Mouse (Mus musculus) neural tube, embryonic 10.5 days (tissue): Measurements from ENCODE around the gene Fbxo48.

Experiments used
- DNase-seq: peaks from one replicate; pipeline ENCODE4 v3.0.0-alpha.2; 2017; ENCODE audit warnings: low spot score; ENCODE audit errors: extremely low spot score

Gene Fbxo48

DNA sequence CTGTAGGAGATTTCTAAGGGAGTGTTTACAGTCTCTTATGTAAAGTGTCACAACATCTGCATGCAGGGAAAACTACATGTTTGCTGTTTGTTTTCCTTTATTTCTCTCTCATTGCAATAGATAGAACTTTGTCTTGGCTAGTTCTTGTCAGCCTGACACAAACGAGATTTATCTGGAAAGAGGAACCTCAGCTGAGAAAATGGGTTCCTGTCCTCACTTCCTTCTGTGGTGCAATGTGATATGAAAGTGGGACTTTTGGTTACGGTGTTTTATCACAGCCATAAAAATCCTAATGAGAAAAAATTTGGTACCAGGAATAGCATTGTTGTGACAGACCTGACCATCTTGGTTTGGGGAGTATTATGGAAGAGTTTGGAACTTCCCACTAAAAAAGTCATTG lies 18.5 kb downstream of the Fbxo48 start:
- no peak for DNase-seq

DNA sequence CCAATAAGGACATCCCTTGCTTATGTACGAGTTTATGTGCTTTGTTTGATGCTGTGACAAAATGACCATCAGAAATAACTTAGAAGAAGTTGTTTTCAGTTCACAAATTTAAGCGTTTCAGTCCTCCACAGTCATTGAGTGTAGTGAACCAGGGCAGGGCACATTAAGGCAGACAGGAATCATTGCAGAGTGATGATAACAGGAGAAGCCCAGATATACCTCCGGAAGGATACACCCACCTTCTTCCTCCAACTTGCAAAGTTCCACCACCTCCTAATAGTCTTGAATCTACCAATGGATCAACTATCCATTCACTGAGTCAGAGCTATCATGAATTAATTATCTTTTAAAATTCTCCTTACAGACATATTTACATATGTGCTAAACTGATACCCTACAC lies 20.9 kb downstream of the Fbxo48 start:
- no peak for DNase-seq

DNA sequence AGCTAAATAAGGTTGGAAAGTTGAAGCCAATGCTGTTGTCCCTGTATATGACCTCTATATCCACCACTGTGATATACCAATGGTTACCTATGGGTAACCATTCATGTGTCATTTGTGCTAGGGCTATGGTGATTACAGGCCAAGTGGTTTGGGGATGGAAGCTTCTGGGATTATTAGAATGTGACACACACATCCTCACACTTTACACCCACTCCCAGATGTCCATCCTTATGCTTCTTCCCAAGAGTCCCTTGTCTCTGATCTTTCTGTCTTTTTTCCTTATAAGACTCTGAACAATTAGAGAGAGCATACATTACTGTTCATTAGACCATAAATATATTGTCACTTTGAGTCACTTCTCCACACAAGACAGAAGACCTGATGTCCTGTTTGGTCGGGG lies 21.9 kb downstream of the Fbxo48 start:
- DNase-seq, result no peak

DNA sequence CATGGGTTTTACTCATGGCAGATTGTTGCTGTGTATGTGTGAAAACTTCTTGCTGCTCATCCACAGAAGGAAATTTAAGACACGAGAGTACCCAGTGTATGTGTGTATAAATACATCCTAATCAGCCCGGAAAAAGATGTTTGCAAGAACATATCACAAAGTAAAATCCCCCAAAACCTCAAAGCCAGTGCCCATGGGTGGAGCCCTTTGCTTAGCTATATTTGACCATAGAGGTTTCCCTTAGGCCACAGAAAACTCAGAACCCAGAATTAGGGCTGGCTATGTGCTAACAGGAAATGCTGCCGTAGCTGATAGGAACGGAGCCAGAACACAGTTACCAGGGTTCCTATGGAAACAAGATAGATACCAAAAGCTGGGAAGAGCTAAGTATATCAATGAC lies 25.8 kb downstream of the Fbxo48 start:
- no peak for DNase-seq

DNA sequence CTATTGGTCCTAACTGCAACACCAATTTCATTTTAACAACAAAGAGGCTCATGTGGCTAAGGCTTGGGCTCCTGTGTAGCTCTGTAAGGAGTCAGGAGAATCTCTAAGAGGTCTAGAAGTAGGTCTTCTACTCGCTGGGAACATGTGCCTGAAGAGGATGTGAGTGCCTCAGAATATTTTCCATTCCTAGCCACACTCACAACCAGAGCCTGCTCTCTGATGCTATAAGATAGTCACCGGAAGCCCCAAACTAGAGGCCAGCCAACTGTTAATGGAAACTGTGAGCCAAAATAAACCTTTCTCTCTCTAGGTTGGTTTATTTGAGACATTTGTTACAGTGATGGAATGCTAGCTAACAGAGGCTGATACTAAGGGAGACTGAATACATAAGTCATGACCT lies 26.4 kb downstream of the Fbxo48 start:
- no peak for DNase-seq

DNA sequence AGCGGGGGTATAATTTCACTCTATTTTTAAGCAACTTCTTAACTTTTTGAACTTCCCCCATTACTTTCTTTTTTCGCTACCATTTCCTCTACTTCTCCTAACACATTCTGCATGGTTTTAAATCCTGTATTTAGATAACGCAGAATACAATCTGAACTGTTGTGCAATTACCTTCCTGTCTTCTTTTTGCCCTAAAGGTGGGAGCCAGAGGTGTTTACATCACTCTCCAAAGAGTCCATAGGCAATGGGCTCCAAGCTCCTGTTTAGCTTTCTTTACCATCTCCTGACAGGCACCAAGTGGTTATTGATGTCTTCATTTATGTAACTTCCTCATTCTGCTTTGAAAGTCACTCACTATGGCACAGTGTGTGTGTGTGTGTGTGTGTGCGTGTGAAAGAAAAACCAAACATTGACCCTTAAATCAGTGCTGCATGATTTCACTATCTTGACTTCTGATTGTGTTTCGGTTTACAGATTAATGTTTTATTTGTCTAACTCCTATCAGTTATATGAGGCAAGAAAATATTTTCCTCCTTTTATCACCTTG lies 27.1 kb downstream of the Fbxo48 start:
- no peak for DNase-seq

DNA sequence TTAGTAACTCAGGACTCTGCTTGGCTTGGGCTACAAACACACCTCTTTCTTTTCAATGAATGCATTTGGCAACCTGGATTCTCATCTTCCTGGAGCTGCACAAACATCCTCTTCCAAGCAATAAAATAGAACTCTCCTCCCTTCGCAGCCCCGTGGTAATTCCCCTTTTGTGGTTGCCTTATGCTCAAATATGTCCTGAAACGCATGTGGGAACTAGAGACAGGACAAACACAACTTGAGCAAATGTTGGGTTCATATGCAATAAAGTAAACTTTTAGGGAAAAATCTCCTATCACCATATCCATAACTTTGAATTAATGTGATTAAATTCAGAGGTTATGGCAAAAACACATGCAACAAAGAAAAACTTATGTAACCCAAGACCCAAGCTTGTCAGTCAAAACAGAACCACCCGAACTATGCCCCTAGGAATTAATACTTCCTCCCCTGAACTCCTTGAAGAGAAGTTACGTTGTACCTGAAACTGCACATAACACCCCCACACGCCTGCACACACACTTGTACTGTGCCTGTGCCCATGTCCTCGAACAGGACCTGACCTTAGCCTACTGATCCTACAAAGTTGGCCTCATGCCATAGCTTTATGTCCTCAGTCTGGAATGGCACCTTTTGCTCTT lies 35.5 kb downstream of the Fbxo48 start:
- no peak for DNase-seq

DNA sequence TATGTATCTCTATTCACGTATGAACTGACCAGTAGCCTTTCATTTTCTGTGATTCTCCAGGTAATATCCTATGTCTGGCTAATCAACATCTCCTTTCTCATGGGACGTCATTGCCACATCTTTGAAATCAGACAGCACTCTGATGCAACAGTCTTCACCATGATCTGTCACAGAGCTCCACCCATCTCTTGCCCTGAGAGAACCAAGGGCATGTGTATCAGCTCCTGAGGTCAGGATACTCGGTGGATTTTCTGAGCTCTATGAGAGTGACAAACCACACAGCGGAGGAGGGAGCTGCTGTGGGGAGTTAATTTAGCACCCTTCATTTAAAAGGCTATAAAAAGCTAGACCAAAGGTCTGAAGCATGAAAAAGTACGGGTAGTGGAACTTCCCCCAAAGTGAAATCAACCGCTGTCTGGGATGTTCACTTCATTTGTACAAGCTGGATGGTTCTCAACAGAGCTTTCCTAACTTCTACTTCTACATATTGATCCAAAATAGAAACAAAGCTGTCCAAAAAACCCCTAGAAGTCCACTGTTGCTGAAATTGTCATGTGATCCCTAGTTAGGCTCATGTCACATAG lies 36.7 kb downstream of the Fbxo48 start:
- no peak for DNase-seq

DNA sequence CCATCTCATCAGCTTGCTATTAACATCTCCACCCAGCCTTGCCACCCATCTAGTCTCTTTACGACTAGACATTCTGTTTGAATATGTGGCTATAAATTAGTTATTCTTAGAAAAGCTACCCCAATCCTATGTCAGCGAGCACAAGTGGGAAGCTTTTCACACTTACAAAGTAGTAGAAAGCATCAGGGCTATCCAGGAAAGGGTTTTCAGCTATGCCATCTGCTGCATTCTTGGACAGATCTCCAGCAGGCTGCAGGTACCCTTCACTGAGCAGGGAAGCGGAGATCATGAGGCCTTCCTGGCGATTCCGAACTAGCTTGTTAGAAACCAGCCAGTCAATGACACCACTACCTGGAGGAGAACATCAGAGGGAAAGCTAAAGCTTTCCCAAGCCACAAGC lies 38.7 kb downstream of the Fbxo48 start:
- DNase-seq, result no peak

DNA sequence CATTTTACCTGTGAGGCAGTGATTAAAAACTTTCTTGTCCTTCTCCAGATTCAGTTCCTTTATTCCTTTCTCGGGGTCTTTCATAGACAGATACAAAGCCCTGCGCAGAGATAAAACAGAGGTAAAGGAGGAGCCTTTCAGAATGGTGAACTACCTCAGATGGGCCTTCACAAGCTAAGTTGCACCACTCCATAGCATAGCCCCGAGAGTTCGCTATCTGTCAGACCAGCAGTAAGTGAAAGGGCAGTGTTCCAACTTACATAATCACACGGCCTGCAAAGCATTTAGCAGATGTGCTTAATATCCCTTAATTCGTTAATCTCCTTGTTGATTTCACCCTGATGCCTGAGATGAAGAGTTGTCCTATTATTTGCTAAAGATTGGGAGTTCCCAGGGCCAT lies 41.7 kb downstream of the Fbxo48 start:
- no peak for DNase-seq

DNA sequence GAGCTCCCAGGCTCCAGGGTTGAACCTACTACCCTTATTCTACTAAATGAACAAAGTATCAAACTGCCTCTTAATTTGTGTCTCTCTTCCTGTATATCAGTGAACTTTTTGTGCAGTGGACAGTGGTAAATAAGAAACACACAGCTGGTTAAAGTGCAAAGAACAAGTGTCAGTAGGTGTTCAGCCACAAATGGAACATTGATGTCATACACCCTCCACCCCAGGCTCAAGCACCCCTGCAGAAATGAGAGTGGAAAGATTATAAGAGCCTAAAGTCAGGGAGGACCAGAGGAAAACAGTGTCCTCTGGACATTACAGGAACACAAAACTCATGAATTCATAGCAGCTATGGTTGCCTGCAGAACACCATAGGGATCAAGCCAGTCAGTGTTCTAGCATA lies 45.6 kb downstream of the Fbxo48 start:
- DNase-seq, result no peak

DNA sequence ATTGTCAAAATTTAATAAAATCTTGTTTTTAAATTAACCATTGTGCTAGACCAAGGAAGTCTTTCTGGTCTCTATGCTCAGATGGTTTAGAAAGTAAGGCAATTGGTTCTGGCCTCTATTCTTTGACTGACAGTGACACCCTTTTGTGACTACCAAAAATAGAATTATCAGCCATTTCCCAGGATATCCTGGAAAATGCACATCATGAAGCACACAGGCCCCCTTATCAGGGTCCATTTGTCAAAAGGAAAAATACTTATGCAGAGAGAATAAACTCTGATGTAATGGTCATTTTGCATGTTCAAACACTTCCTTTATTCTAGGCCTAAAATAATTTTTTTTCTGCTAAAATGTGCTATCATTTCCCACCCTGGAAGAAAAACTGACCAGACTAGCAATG lies 46.3 kb downstream of the Fbxo48 start:
- DNase-seq, result no peak

DNA sequence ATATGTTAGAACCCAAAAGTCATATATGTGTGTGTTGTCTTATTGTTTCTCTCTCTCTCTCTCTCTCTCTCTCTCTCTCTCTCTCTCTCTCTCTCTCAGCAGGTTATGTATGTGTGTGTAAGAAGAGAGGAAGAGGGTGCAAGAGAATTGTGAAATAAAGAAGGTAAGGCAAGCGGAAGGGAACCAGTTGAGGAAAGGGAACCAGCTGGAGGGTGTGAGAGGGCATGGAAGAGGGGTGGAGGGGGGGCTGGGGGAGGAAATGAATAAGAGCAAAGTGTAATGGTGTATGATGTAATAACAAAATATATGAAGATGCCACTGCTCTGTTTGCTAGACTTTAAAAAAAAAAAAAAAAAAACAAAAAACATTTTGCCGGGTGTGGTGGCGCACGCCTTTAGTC lies 48.2 kb downstream of the Fbxo48 start:
- no peak for DNase-seq

DNA sequence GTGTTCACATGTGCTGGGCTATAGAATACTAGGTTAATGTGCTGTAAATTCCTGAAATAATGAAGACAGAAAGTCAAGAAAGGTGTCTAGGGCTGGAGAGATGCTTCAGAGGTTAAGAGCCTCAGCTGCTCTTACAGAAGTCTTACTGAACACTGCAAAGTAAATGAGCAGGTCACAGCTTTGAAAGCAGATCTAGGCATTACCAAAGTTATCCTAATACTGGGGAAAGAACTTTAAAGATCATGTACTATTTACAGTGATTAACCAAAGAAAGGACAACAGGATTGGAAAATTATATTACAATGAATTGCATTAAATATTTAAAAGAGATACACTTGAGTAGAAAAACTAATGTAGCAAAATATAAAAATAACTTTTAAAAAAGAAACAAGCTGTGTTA lies 48.8 kb downstream of the Fbxo48 start:
- no peak for DNase-seq

DNA sequence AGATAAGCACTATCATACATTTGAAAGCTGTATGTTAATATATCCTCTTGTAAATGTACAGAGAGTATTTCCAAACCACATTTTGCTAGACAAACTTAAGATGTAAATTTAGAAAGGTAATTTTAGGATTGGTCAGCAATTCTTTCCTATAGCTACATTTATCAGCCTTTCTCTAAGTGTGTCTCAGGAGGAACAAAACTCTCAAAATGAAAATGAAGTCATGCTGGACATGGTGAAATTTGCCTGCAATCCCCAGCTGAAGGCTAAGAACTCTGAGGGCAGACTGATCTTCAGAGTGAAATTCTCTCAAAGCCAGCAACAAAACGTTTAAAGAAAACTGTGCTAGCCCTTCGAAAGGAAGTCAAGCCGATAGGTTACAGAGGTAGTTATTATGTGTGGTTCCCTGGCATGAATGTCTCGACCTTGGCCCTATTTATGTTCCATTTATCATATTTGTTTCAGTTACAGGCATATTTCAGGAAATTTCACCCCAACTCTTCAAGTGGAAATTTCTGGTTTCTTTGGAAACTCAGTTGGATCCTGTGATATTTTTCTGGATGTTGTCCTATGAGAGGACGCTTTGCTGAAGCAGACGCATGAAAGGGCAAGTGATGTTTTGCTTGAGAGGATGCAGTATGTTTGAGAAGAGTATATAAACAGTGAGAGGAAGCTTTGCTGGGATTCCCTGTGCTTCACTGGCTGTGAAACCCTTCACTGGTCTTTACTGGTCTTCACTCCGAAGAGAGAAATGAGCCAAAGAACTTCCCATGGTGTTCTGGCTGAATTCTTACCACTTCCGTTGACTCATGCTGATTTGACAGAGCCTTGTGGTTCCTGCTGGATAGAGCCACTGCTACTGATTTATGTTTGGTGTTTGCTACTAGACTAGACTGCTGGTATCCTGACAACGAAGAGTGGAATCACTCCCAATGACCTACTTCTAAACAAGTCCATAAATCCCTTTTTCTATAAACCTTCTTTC lies 49.5 kb downstream of the Fbxo48 start:
- no peak for DNase-seq

DNA sequence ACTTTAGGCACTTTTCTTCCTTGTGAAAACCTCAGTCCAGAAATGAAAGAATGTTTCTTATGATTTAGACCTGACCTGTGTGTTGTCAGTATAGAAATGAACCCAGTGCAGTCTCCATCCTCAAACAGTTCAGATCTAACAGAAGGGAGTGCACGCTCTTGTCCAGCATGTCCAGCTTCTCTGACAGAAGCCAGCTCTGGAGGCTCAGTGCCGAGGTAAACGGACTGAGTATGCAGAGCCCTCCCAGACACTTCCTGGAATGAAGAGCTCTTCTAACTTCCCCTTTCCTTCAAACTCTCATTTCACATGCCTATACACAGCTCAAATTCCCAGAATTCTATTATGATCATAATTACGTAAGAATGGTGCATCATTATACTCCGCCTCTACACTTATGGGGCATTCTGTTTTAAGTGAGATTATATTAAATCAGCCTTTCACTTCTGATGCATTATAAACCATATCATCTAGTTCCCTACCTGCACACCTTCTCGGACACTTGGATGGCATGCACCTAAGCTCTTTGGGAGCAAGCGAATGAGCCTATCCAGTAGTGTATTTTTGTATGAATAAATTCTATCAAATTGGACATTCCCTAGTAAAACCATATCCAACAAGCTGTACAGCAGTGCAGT lies 51.7 kb downstream of the Fbxo48 start:
- no peak for DNase-seq

DNA sequence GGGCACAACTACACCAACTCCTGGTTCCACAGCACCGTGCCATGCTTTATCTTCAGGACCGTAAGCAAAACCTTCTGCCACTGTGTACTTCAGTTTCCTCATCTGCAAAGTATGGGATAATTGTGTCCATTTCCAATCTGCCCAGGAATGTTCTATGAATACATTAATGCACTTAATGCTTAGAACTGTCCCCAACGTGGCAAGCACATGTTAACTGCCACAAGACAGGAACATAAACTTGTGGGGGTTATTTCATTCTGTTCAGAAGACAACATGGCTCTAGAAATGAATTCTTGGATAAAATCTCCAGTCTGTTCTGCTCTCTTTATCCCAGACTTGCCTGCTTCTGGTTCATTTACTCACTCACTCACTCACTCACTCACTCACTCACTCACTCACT lies 52.6 kb downstream of the Fbxo48 start:
- no peak for DNase-seq
